Mouse (Mus musculus) hindbrain, embryonic 14.5 days (tissue): Measurements from ENCODE around the gene Hsf2bp. TPM values are rescaled to one million over a fixed set of nuclear protein-coding genes. Genes with fewer than 3 reads are reported as not detected.

Experiments used
- ATAC-seq: fragments of 200-750 bp; cut with Nextera tagmentation; 2 replicates; pipeline ENCODE4 v1.8.0; 2017; ENCODE audit warnings: moderate number of reproducible peaks, mild to moderate bottlenecking, moderate TSS enrichment, moderate library complexity; ENCODE audit not compliant: low FRiP score
- DNase-seq: peaks from one replicate; pipeline ENCODE4 v3.0.0-alpha.2; 2015; ENCODE audit warnings: low spot score
- H3K27ac ChIP-seq: fragments of 300-500 bp; sonication (generic); 2 replicates; pipeline ENCODE4 v1.5.1; 2014; ENCODE audit warnings: mild to moderate bottlenecking, moderate library complexity
- H3K27me3 ChIP-seq: fragments of 300-500 bp; sonication (generic); 2 replicates; pipeline ENCODE4 v1.6.1; 2014; ENCODE audit warnings: mild to moderate bottlenecking, low read length, mixed read lengths; ENCODE audit not compliant: control insufficient read depth, insufficient read depth
- H3K36me3 ChIP-seq: fragments of 300-500 bp; sonication (generic); replicated peaks from 2 replicates; pipeline ENCODE4 v1.6.1; 2014; ENCODE audit not compliant: control insufficient read depth, insufficient read depth
- H3K4me1 ChIP-seq: fragments of 300-500 bp; sonication (generic); replicated peaks from 2 replicates; pipeline ENCODE4 v1.6.1; 2014; ENCODE audit warnings: antibody characterized with exemption, low read length, mixed read lengths; ENCODE audit not compliant: control insufficient read depth, insufficient read depth
- H3K4me2 ChIP-seq: fragments of 300-500 bp; sonication (generic); replicated peaks from 2 replicates; pipeline ENCODE4 v1.6.1; 2014; ENCODE audit warnings: mild to moderate bottlenecking, moderate library complexity
- H3K4me3 ChIP-seq: fragments of 300-500 bp; sonication (generic); replicated peaks from 2 replicates; pipeline ENCODE4 v1.5.1; 2014; ENCODE audit warnings: mild to moderate bottlenecking, low read length
- H3K9ac ChIP-seq: fragments of 300-500 bp; sonication (generic); 2 replicates; pipeline ENCODE4 v1.6.1; 2014
- H3K9me3 ChIP-seq: fragments of 300-500 bp; sonication (generic); 2 replicates; pipeline ENCODE4 v1.6.1; 2016; ENCODE audit warnings: low read length; ENCODE audit not compliant: control insufficient read depth
- WGBS: fragments of 180-500 bp; shearing (Covaris S2); extraction: QIAGEN DNeasy Blood & Tissue Kit; methylation state at CpG from one replicate; pipeline ENCODE4 v1.1.7; 2014; 5-methylcytosine and 5-hydroxymethylcytosine counted together
- polyA plus RNA-seq: library from polyadenylated mRNA; unstranded; fragments of >200 nt; fragmentation: Nextera tagmentation; extraction: Ambion mirVana; gene quantifications from 2 replicates; pipeline ENCODE4 v1.2.1, GENCODE M21; 2014

Hsf2bp gene
- polyA plus RNA-seq, 1 experiment from 2014 or later, result 0.82 TPM

GRCm38 (mm10) chr17:31982326-31983190, 53.6 kb downstream of the Hsf2bp start:
- H3K4me1 ChIP-seq, result no peaks in the 10 kb centered on the region
- no peak overlapping the region for H3K27ac ChIP-seq
- H3K36me3 ChIP-seq, result no peaks in the 10 kb centered on the region
- WGBS, result 88% methylated on average over 11 of the region's 11 CpGs
- no peak for DNase-seq
- ATAC-seq, result no peak
- H3K4me2 ChIP-seq, result no peak overlapping the region
- H3K9me3 ChIP-seq, result no peaks in the 10 kb centered on the region
- H3K4me3 ChIP-seq, result no peak overlapping the region
- H3K9ac ChIP-seq, result no peak overlapping the region
- no peaks in the 10 kb centered on the region for H3K27me3 ChIP-seq

GRCm38 (mm10) chr17:31979888-31980287, 56.3 kb downstream of the Hsf2bp start:
- DNase-seq, result no peak
- H3K27ac ChIP-seq, result no peak overlapping the region
- no peaks in the 10 kb centered on the region for H3K4me1 ChIP-seq
- no peaks in the 10 kb centered on the region for H3K9me3 ChIP-seq
- no peak overlapping the region for H3K4me3 ChIP-seq
- H3K9ac ChIP-seq, result no peak overlapping the region
- no peak for ATAC-seq
- no peaks in the 10 kb centered on the region for H3K36me3 ChIP-seq
- H3K27me3 ChIP-seq, result no peaks in the 10 kb centered on the region
- no peak overlapping the region for H3K4me2 ChIP-seq
- 78% methylated on average over 4 of the region's 4 CpGs for WGBS

DNA sequence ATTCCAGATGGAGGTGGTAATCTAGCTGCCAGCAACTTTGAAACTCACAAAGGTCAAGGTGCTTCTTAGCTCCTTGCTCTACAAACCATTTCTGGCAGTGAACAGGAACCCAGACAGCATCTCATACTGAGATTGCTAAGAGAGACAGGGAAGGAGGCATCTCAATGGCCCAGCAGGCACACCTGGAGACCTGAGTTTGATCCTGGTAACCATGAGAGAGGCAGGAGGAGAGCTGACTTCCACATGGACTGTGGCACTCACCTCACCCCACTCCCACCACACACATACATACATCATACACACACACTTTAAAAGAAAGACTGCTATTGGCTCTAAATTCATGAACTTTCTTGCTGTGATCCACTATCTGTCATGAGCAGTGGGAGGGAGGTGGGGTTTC, 59.0 kb downstream of the Hsf2bp start:
- H3K4me1 ChIP-seq, result no peaks in the 10 kb centered on the region
- no peak overlapping the region for H3K9ac ChIP-seq
- no peaks in the 10 kb centered on the region for H3K9me3 ChIP-seq
- no peaks in the 10 kb centered on the region for H3K27me3 ChIP-seq
- no peak overlapping the region for H3K4me3 ChIP-seq
- no peaks in the 10 kb centered on the region for H3K36me3 ChIP-seq
- ATAC-seq (no peak), DNase-seq (no peak)
- H3K27ac ChIP-seq, result no peak overlapping the region
- no peak overlapping the region for H3K4me2 ChIP-seq

- no peak for DNase-seq
- Histone ChIP-seq H3K9me3 (no peaks in the 10 kb centered on the region), H3K4me1 (no peaks in the 10 kb centered on the region), H3K4me3 (no peak overlapping the region), H3K9ac (no peak overlapping the region), H3K36me3 (no peaks in the 10 kb centered on the region), H3K27ac (no peak overlapping the region), H3K27me3 (no peaks in the 10 kb centered on the region), H3K4me2 (no peak overlapping the region)
- ATAC-seq, result no peak
- WGBS, result 71% methylated on average over 6 of the region's 6 CpGs
Measured at GRCm38 (mm10) chr17:31976501-31976900, 59.6 kb downstream of the Hsf2bp start.

- Histone ChIP-seq H3K36me3 (no peaks in the 10 kb centered on the region), H3K4me1 (no peaks in the 10 kb centered on the region), H3K4me2 (no peak overlapping the region), H3K27ac (no peak overlapping the region), H3K9ac (no peak overlapping the region), H3K9me3 (no peaks in the 10 kb centered on the region), H3K4me3 (no peak overlapping the region), H3K27me3 (no peaks in the 10 kb centered on the region)
- ATAC-seq (no peak), DNase-seq (no peak)
- 76% methylated on average over 5 of the region's 5 CpGs for WGBS
Measured at GRCm38 (mm10) chr17:31974694-31975093, 61.5 kb downstream of the Hsf2bp start.

DNA sequence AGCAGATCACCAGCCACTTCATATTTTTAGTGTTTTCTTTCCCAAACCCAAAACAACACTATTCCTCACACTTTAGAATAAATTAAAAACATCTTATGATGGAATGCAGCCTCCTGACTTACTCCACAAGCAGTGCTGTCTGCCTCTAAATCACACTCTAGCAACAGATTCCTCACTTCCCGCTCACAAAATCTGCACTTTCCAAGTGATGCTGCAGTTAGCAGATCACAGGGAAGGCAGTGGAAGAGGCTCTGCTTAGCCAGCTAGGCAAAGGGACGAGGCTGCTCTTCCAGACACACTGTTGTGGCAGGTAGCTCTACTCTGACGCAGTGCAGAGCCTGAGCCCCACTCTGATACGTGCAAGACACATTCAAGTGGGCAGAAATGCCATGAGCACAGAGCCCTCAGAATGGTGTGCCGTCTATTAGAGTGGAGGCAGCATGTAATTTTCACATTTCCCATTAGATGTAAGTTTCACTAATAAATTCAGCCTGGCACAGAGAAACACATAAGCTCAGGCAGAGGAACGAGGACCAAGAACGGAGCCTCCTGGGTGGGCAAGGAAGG, 62.4 kb downstream of the Hsf2bp start:
- ATAC-seq (no peak), DNase-seq (no peak)
- H3K9ac ChIP-seq, result no peak overlapping the region

GRCm38 (mm10) chr17:31970890-31971289, 65.3 kb downstream of the Hsf2bp start:
- no peak for DNase-seq
- H3K36me3 ChIP-seq, result no peaks in the 10 kb centered on the region
- no peak overlapping the region for H3K4me2 ChIP-seq
- H3K9ac ChIP-seq, result no peak overlapping the region
- no peaks in the 10 kb centered on the region for H3K9me3 ChIP-seq
- H3K27ac ChIP-seq, result no peak overlapping the region
- no peaks in the 10 kb centered on the region for H3K4me1 ChIP-seq
- H3K27me3 ChIP-seq, result no peaks in the 10 kb centered on the region
- no peak for ATAC-seq
- no peak overlapping the region for H3K4me3 ChIP-seq
- WGBS, result 93% methylated on average over 2 of the region's 2 CpGs

More for the DNA sequence above, 62.4 kb downstream of the Hsf2bp start:
- 78% methylated on average over 7 of the region's 7 CpGs for WGBS
- Histone ChIP-seq H3K27me3 (no peaks in the 10 kb centered on the region), H3K4me1 (no peaks in the 10 kb centered on the region), H3K4me2 (no peak overlapping the region), H3K4me3 (no peak overlapping the region), H3K36me3 (no peaks in the 10 kb centered on the region), H3K27ac (no peak overlapping the region), H3K9me3 (no peaks in the 10 kb centered on the region)

GRCm38 (mm10) chr17:31968801-31969200, 67.3 kb downstream of the Hsf2bp start:
- DNase-seq, result no peak
- Histone ChIP-seq H3K4me3 (no peak overlapping the region), H3K4me2 (no peak overlapping the region), H3K9me3 (no peaks in the 10 kb centered on the region), H3K27ac (no peak overlapping the region), H3K4me1 (no peaks in the 10 kb centered on the region), H3K9ac (no peak overlapping the region), H3K36me3 (no peaks in the 10 kb centered on the region), H3K27me3 (no peaks in the 10 kb centered on the region)
- 81% methylated on average over 1 of the region's 1 CpGs for WGBS
- no peak for ATAC-seq

GRCm38 (mm10) chr17:31967311-31967710, 68.8 kb downstream of the Hsf2bp start:
- ATAC-seq, result no peak

More at GRCm38 (mm10) chr17:31967311-31967710, 68.8 kb downstream of the Hsf2bp start:
- H3K36me3 ChIP-seq, result no peaks in the 10 kb centered on the region
- 79% methylated on average over 4 of the region's 4 CpGs for WGBS
- no peak for DNase-seq
- no peak overlapping the region for H3K9ac ChIP-seq
- no peak overlapping the region for H3K4me2 ChIP-seq
- H3K4me1 ChIP-seq, result no peaks in the 10 kb centered on the region
- no peak overlapping the region for H3K4me3 ChIP-seq
- no peaks in the 10 kb centered on the region for H3K27me3 ChIP-seq
- H3K27ac ChIP-seq, result no peak overlapping the region
- H3K9me3 ChIP-seq, result no peaks in the 10 kb centered on the region
